Mouse (Mus musculus): Measurements from ENCODE around the gene Hoxa9. TPM values are rescaled to one million over a fixed set of nuclear protein-coding genes. Genes with fewer than 3 reads are reported as not detected.

The Hoxa9 gene
- polyA plus RNA-seq, 2 experiments, result 0.43 to 0.76 TPM

DNA sequence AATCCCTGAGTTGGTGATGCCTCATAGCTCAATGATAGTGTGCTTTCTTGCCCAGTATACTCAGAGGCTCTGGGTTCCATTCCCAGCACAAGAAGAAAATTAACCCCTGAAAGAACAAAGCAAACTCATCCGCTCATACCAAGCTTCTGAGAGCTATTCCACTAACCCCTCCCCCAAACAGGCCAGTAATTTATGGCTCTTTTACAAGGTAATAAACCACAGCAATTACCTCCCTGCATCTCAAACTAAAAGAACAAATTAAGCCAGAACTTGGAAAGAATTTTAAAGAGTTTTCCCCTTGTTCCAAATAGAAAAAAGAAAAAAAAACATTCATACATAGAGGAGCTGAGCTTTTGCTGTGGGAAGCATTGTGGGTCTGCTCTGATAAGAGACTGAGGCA is 48.1 kb downstream of the Hoxa9 start:
- no peak for DNase-seq (ENCODE audit: low read depth in 3 of 3, low spot score in 3 of 3)
- H3K36me3 ChIP-seq (replicated peaks; ENCODE audit: control insufficient read depth, insufficient read depth, low read depth), result no peaks in the 10 kb centered on the region
- H3K4me3 ChIP-seq (ENCODE audit: insufficient read depth in 1 of 2, low read depth in 2 of 2, low read length in 2 of 2), result no peak overlapping the region
- H3K4me1 ChIP-seq (replicated peaks; ENCODE audit: control insufficient read depth in 2 of 2, insufficient read depth in 2 of 2, low read length in 1 of 2), result 0 out of 4 replicates have a peak, but pooled peaks cover 0 to 3% of the 10 kb centered on the region in 2 experiments
- no peak overlapping the region for H3K4me2 ChIP-seq (ENCODE audit: low read depth)
- no peak for ATAC-seq (ENCODE audit: insufficient read depth)
- no peak overlapping the region for H3K9ac ChIP-seq (replicated peaks)
- H3K9me3 ChIP-seq (ENCODE audit: control insufficient read depth, low read length), result no peaks in the 10 kb centered on the region
- 56% methylated on average over 1 of the region's 1 CpGs for WGBS (ENCODE audit: insufficient replicate concordance)
- no peak overlapping the region for H3K27ac ChIP-seq
- TF ChIP-seq CTCF (IDR thresholded peaks at IDR 0.05; ENCODE audit: low read depth) (no peak), EP300 (IDR thresholded peaks at IDR 0.05; ENCODE audit: low read depth) (no peak)
- peaks cover 63% of the 10 kb centered on the region for H3K27me3 ChIP-seq (ENCODE audit: control insufficient read depth, insufficient read depth, low read length)

DNA sequence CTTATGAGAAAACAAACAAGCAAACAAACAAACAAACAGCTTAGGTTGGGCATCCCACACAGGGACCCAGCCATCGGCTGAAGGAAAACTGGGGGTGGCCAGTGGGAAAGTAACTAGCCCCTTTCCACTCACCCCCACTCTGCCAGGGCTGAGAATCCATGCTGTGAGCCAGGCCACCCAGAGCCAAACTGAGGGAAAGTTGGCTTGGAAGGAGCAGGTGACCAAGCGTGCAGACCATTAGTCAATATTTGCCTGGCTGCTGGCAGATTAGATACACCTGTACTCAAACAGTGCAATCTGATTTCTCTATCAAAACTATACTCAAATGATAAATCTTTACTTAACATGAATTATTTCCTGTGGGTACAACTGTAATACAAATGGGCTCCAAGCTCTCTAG is 48.9 kb downstream of the Hoxa9 start:
- DNase-seq (ENCODE audit: low read depth in 3 of 3, low spot score in 3 of 3) (no peak), ATAC-seq (ENCODE audit: insufficient read depth) (no peak)
- H3K4me1 ChIP-seq (replicated peaks; ENCODE audit: control insufficient read depth in 2 of 2, insufficient read depth in 2 of 2, low read length in 1 of 2), result 0 out of 4 replicates have a peak, but pooled peaks cover 0 to 3% of the 10 kb centered on the region in 2 experiments
- TF ChIP-seq EP300 (IDR thresholded peaks at IDR 0.05; ENCODE audit: low read depth) (no peak), CTCF (IDR thresholded peaks at IDR 0.05; ENCODE audit: low read depth) (no peak)
- 51% methylated on average over 2 of the region's 2 CpGs for WGBS (ENCODE audit: insufficient replicate concordance)
- H3K27ac ChIP-seq, result no peak overlapping the region
- peaks cover 65% of the 10 kb centered on the region for H3K27me3 ChIP-seq (ENCODE audit: control insufficient read depth, insufficient read depth, low read length)
- H3K9ac ChIP-seq (replicated peaks), result no peak overlapping the region
- H3K4me3 ChIP-seq (ENCODE audit: insufficient read depth in 1 of 2, low read depth in 2 of 2, low read length in 2 of 2), result no peak overlapping the region
- H3K9me3 ChIP-seq (ENCODE audit: control insufficient read depth, low read length), result no peaks in the 10 kb centered on the region
- H3K36me3 ChIP-seq (replicated peaks; ENCODE audit: control insufficient read depth, insufficient read depth, low read depth), result no peaks in the 10 kb centered on the region
- H3K4me2 ChIP-seq (ENCODE audit: low read depth), result no peak overlapping the region

- Histone ChIP-seq H3K36me3 (replicated peaks; ENCODE audit: control insufficient read depth, insufficient read depth, low read depth) (no peaks in the 10 kb centered on the region), H3K4me1 (replicated peaks; ENCODE audit: control insufficient read depth in 2 of 2, insufficient read depth in 2 of 2, low read length in 1 of 2) (0 out of 4 replicates have a peak, but pooled peaks cover 0 to 3% of the 10 kb centered on the region in 2 experiments), H3K9ac (replicated peaks) (no peak overlapping the region), H3K4me3 (ENCODE audit: insufficient read depth in 1 of 2, low read depth in 2 of 2, low read length in 2 of 2) (no peak overlapping the region), H3K27ac (no peak overlapping the region), H3K9me3 (ENCODE audit: control insufficient read depth, low read length) (no peaks in the 10 kb centered on the region), H3K27me3 (ENCODE audit: control insufficient read depth, insufficient read depth, low read length) (peaks cover 67% of the 10 kb centered on the region), H3K4me2 (ENCODE audit: low read depth) (no peak overlapping the region)
- no peak for ATAC-seq (ENCODE audit: insufficient read depth)
- TF ChIP-seq EP300 (IDR thresholded peaks at IDR 0.05; ENCODE audit: low read depth) (no peak), CTCF (IDR thresholded peaks at IDR 0.05; ENCODE audit: low read depth) (no peak)
- DNase-seq (ENCODE audit: low read depth in 3 of 3, low spot score in 3 of 3), result no peak
- WGBS (ENCODE audit: insufficient replicate concordance), result 28% methylated on average over 3 of the region's 3 CpGs
Measured at GRCm38 (mm10) chr6:52180726-52181125, 50.2 kb downstream of the Hoxa9 start.

GRCm38 (mm10) chr6:52180213-52180710 is 50.6 kb downstream of the Hoxa9 start:
- Histone ChIP-seq H3K4me3 (ENCODE audit: insufficient read depth in 1 of 2, low read depth in 2 of 2, low read length in 2 of 2) (no peak overlapping the region), H3K9me3 (ENCODE audit: control insufficient read depth, low read length) (no peaks in the 10 kb centered on the region), H3K36me3 (replicated peaks; ENCODE audit: control insufficient read depth, insufficient read depth, low read depth) (no peaks in the 10 kb centered on the region), H3K9ac (replicated peaks) (no peak overlapping the region), H3K27me3 (ENCODE audit: control insufficient read depth, insufficient read depth, low read length) (peaks cover 67% of the 10 kb centered on the region), H3K27ac (no peak overlapping the region), H3K4me1 (replicated peaks; ENCODE audit: control insufficient read depth in 2 of 2, insufficient read depth in 2 of 2, low read length in 1 of 2) (0 out of 4 replicates have a peak, but pooled peaks cover 0 to 3% of the 10 kb centered on the region in 2 experiments), H3K4me2 (ENCODE audit: low read depth) (no peak overlapping the region)
- 27% methylated on average over 11 of the region's 11 CpGs for WGBS (ENCODE audit: insufficient replicate concordance)
- DNase-seq (ENCODE audit: low read depth in 3 of 3, low spot score in 3 of 3), result no peak
- TF ChIP-seq EP300 (IDR thresholded peaks at IDR 0.05; ENCODE audit: low read depth) (no peak), CTCF (IDR thresholded peaks at IDR 0.05; ENCODE audit: low read depth) (no peak)
- ATAC-seq (ENCODE audit: insufficient read depth), result no peak

- ATAC-seq (ENCODE audit: insufficient read depth) (no peak), DNase-seq (ENCODE audit: low read depth in 3 of 3, low spot score in 3 of 3) (no peak)
- H3K4me1 ChIP-seq (replicated peaks; ENCODE audit: control insufficient read depth in 2 of 2, insufficient read depth in 2 of 2, low read length in 1 of 2), result 0 out of 4 replicates have a peak, but pooled peaks cover 0 to 3% of the 10 kb centered on the region in 2 experiments
- H3K9me3 ChIP-seq (ENCODE audit: control insufficient read depth, low read length), result no peaks in the 10 kb centered on the region
- no peak overlapping the region for H3K9ac ChIP-seq (replicated peaks)
- H3K4me3 ChIP-seq (ENCODE audit: insufficient read depth in 1 of 2, low read depth in 2 of 2, low read length in 2 of 2), result peak overlapping the region; percentile 2 to 21; a peak in 2 of 4 replicates
- WGBS (ENCODE audit: insufficient replicate concordance), result 8% methylated on average over 10 of the region's 10 CpGs
- no peaks in the 10 kb centered on the region for H3K36me3 ChIP-seq (replicated peaks; ENCODE audit: control insufficient read depth, insufficient read depth, low read depth)
- peak overlapping the region; percentile 11 for H3K4me2 ChIP-seq (ENCODE audit: low read depth)
- peaks cover 67% of the 10 kb centered on the region for H3K27me3 ChIP-seq (ENCODE audit: control insufficient read depth, insufficient read depth, low read length)
- TF ChIP-seq CTCF (IDR thresholded peaks at IDR 0.05; ENCODE audit: low read depth) (no peak), EP300 (IDR thresholded peaks at IDR 0.05; ENCODE audit: low read depth) (no peak)
- no peak overlapping the region for H3K27ac ChIP-seq
Measured at GRCm38 (mm10) chr6:52179690-52180089, 51.2 kb downstream of the Hoxa9 start.
